Mouse (Mus musculus): Measurements from ENCODE around the gene Zfp629. TPM values are rescaled to one million over a fixed set of nuclear protein-coding genes. Genes with fewer than 3 reads are reported as not detected.

Gene Zfp629
- polyA plus RNA-seq, 1 experiment from 2014 or later: 37.9 TPM

DNA sequence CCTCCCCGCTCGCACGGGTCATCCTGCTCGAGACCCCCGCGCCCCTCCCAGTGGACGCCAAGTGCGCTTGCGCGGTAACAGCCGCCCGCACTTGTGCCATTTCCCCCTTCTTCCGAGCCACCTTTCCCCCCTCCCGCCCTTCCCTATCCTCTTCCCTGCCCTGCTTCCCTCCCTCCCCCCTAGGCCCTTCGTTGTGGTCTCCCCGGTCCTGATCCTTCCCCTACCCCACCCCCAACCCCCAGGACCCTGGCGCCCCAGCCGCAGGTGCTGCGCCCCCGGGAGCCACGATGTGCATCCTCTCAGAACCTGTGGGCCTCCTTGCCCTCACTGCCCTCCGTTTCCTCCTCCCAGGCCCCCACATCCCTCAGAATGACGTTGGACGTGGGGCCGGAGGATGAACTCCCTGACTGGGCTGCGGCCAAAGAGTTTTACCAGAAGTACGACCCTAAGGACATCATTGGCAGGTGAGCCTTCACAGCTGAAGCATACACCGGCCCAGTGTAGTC lies 42.0 kb downstream of the Zfp629 start:
- Histone ChIP-seq H3K4me2 (ENCODE audit: low read depth) (peak overlapping the region; percentile 97), H3K4me1 (ENCODE audit: control insufficient read depth, insufficient read depth, low read length) (peaks cover 8% of the 10 kb centered on the region; the same call in 1 of the 2 replicates), H3K9me3 (ENCODE audit: control insufficient read depth, low read length) (no peaks in the 10 kb centered on the region), H3K9ac (ENCODE audit: low read length) (peak overlapping the region; percentile 76), H3K27ac (ENCODE audit: low read depth, low read length) (peak overlapping the region; percentile 62; the same call in 1 of the 2 replicates), H3K4me3 (ENCODE audit: low read depth, low read length) (peak overlapping the region; percentile 86), H3K36me3 (ENCODE audit: control insufficient read depth, insufficient read depth, low read length) (peaks cover 9% of the 10 kb centered on the region), H3K27me3 (ENCODE audit: control insufficient read depth, insufficient read depth, low read length) (no peaks in the 10 kb centered on the region)
- WGBS: under 1% methylated on average over 20 of the region's 28 CpGs
- DNase-seq (ENCODE audit: low spot score) (no peak), ATAC-seq (ENCODE audit: insufficient read depth, low FRiP score, low TSS enrichment) (peak; percentile 65; the same call in 1 of the 2 replicates)

GRCm38 (mm10) chr7:127572895-127573471 lies 42.6 kb downstream of the Zfp629 start, which contains the start of gene Phkg2:
Gene Phkg2, plus strand, starts transcription at chr7:127573340.
- Histone ChIP-seq H3K4me3 (ENCODE audit: low read depth, low read length) (peak within 1 kb of the TSS; percentile 86), H3K27me3 (ENCODE audit: control insufficient read depth, insufficient read depth, low read length) (no peaks in the 10 kb centered on the region), H3K4me1 (ENCODE audit: control insufficient read depth, insufficient read depth, low read length) (peaks cover 8% of the 10 kb centered on the region; the same call in 1 of the 2 replicates), H3K27ac (ENCODE audit: low read depth, low read length) (peak within 1 kb of the TSS; percentile 62; the same call in 1 of the 2 replicates), H3K36me3 (ENCODE audit: control insufficient read depth, insufficient read depth, low read length) (peaks cover 9% of the 10 kb centered on the region), H3K4me2 (ENCODE audit: low read depth) (peak within 1 kb of the TSS; percentile 97), H3K9ac (ENCODE audit: low read length) (peak within 1 kb of the TSS; percentile 76), H3K9me3 (ENCODE audit: control insufficient read depth, low read length) (no peaks in the 10 kb centered on the region)
- DNase-seq (ENCODE audit: low spot score): peak; percentile 89
- under 1% methylated on average over 17 of the region's 17 CpGs for WGBS
- peak; percentile 97 for ATAC-seq (ENCODE audit: insufficient read depth, low FRiP score, low TSS enrichment)

- WGBS: 91% methylated on average over 6 of the region's 6 CpGs
- no peaks in the 10 kb centered on the region for H3K4me1 ChIP-seq (ENCODE audit: control insufficient read depth, insufficient read depth, low read length)
- no peak for ATAC-seq (ENCODE audit: insufficient read depth, low FRiP score, low TSS enrichment)
- H3K9me3 ChIP-seq (ENCODE audit: control insufficient read depth, low read length): no peaks in the 10 kb centered on the region
- H3K36me3 ChIP-seq (ENCODE audit: control insufficient read depth, insufficient read depth, low read length): peaks cover 18% of the 10 kb centered on the region
- H3K27me3 ChIP-seq (ENCODE audit: control insufficient read depth, insufficient read depth, low read length): no peaks in the 10 kb centered on the region
- no peak overlapping the region for H3K4me3 ChIP-seq (ENCODE audit: low read depth, low read length)
- H3K9ac ChIP-seq (ENCODE audit: low read length): no peak overlapping the region
- no peak overlapping the region for H3K4me2 ChIP-seq (ENCODE audit: low read depth)
- no peak for DNase-seq (ENCODE audit: low spot score)
- no peak overlapping the region for H3K27ac ChIP-seq (ENCODE audit: low read depth, low read length)
Measured at GRCm38 (mm10) chr7:127564381-127565150, 51.0 kb downstream of the Zfp629 start.

- Histone ChIP-seq H3K9ac (ENCODE audit: low read length) (no peak within 1 kb of the TSS), H3K27ac (ENCODE audit: low read depth, low read length) (no peak within 1 kb of the TSS), H3K9me3 (ENCODE audit: control insufficient read depth, low read length) (no peaks in the 10 kb centered on the region), H3K36me3 (ENCODE audit: control insufficient read depth, insufficient read depth, low read length) (peaks cover 31% of the 10 kb centered on the region), H3K4me1 (ENCODE audit: control insufficient read depth, insufficient read depth, low read length) (no peaks in the 10 kb centered on the region), H3K4me2 (ENCODE audit: low read depth) (no peak within 1 kb of the TSS), H3K27me3 (ENCODE audit: control insufficient read depth, insufficient read depth, low read length) (no peaks in the 10 kb centered on the region), H3K4me3 (ENCODE audit: low read depth, low read length) (no peak within 1 kb of the TSS)
- ATAC-seq (ENCODE audit: insufficient read depth, low FRiP score, low TSS enrichment) (no peak), DNase-seq (ENCODE audit: low spot score) (no peak)
- WGBS: 96% methylated on average over 5 of the region's 5 CpGs
Measured at GRCm38 (mm10) chr7:127561340-127561858, 54.2 kb downstream of the Zfp629 start, which contains the start of gene Tmem265. Gene Tmem265, plus strand, starts transcription at chr7:127561390.

- peaks cover 33% of the 10 kb centered on the region for H3K36me3 ChIP-seq (ENCODE audit: control insufficient read depth, insufficient read depth, low read length)
- H3K9me3 ChIP-seq (ENCODE audit: control insufficient read depth, low read length): no peaks in the 10 kb centered on the region
- H3K9ac ChIP-seq (ENCODE audit: low read length): no peak overlapping the region
- WGBS: 94% methylated on average over 11 of the region's 11 CpGs
- H3K27me3 ChIP-seq (ENCODE audit: control insufficient read depth, insufficient read depth, low read length): no peaks in the 10 kb centered on the region
- no peak overlapping the region for H3K27ac ChIP-seq (ENCODE audit: low read depth, low read length)
- ATAC-seq (ENCODE audit: insufficient read depth, low FRiP score, low TSS enrichment) (no peak), DNase-seq (ENCODE audit: low spot score) (no peak)
- no peaks in the 10 kb centered on the region for H3K4me1 ChIP-seq (ENCODE audit: control insufficient read depth, insufficient read depth, low read length)
- H3K4me2 ChIP-seq (ENCODE audit: low read depth): no peak overlapping the region
- no peak overlapping the region for H3K4me3 ChIP-seq (ENCODE audit: low read depth, low read length)
Measured at GRCm38 (mm10) chr7:127560580-127560979, 55.0 kb downstream of the Zfp629 start.

Other genes starting within 250 kb of the Zfp629 start
- 9.4 and 9.8 TPM in 2 replicates for gene Zfp747, start 239.7 kb downstream of the Zfp629 start, polyA plus RNA-seq (2014; fragmentation: Nextera tagmentation; extraction: Ambion mirVana)
- 6.5 and 8.9 TPM in 2 replicates for gene 9130019O22Rik, start 228.6 kb downstream of the Zfp629 start, polyA plus RNA-seq (2014; fragmentation: Nextera tagmentation; extraction: Ambion mirVana)
- gene E430018J23Rik, start 222.2 kb downstream of the Zfp629 start, polyA plus RNA-seq (2014; fragmentation: Nextera tagmentation; extraction: Ambion mirVana): 7.1 and 8.1 TPM in 2 replicates
- gene Zfp764, start 209.0 kb downstream of the Zfp629 start, polyA plus RNA-seq (2014; fragmentation: Nextera tagmentation; extraction: Ambion mirVana): 7.5 and 7.6 TPM in 2 replicates
- 31.6 and 33.9 TPM in 2 replicates for gene Zfp688, start 193.7 kb downstream of the Zfp629 start, polyA plus RNA-seq (2014; fragmentation: Nextera tagmentation; extraction: Ambion mirVana)
- gene Zfp689, start 166.6 kb downstream of the Zfp629 start, polyA plus RNA-seq (2014; fragmentation: Nextera tagmentation; extraction: Ambion mirVana): 11.7 and 16.4 TPM in 2 replicates
- 55.5 and 71.8 TPM in 2 replicates for gene Prr14, start 156.2 kb downstream of the Zfp629 start, polyA plus RNA-seq (2014; fragmentation: Nextera tagmentation; extraction: Ambion mirVana)
- gene Fbrs, start 136.6 kb downstream of the Zfp629 start, polyA plus RNA-seq (2014; fragmentation: Nextera tagmentation; extraction: Ambion mirVana): 15.4 and 17.1 TPM in 2 replicates
- 58.3 and 66.0 TPM in 2 replicates for gene Srcap, start 103.8 kb downstream of the Zfp629 start, polyA plus RNA-seq (2014; fragmentation: Nextera tagmentation; extraction: Ambion mirVana)
- gene Gm42715, start 96.2 kb downstream of the Zfp629 start, polyA plus RNA-seq (2014; fragmentation: Nextera tagmentation; extraction: Ambion mirVana): 18.4 TPM in 2 replicates
- gene Tmem265, start 54.4 kb downstream of the Zfp629 start, polyA plus RNA-seq (2014; fragmentation: Nextera tagmentation; extraction: Ambion mirVana): 6.9 and 9.2 TPM in 2 replicates
- gene Phkg2, start 42.5 kb downstream of the Zfp629 start, polyA plus RNA-seq (2014; fragmentation: Nextera tagmentation; extraction: Ambion mirVana): 45.1 and 55.1 TPM in 2 replicates
- 12.2 and 12.8 TPM in 2 replicates for gene Ccdc189, start 27.2 kb downstream of the Zfp629 start, polyA plus RNA-seq (2014; fragmentation: Nextera tagmentation; extraction: Ambion mirVana)
- gene Rnf40, start 27.0 kb downstream of the Zfp629 start, polyA plus RNA-seq (2014; fragmentation: Nextera tagmentation; extraction: Ambion mirVana): 45.3 and 50.9 TPM in 2 replicates
- 54.5 and 55.5 TPM in 2 replicates for gene Bcl7c, start 93.1 kb upstream of the Zfp629 start, polyA plus RNA-seq (2014; fragmentation: Nextera tagmentation; extraction: Ambion mirVana)
- 6.0 and 8.8 TPM in 2 replicates for gene Ctf1, start 96.9 kb upstream of the Zfp629 start, polyA plus RNA-seq (2014; fragmentation: Nextera tagmentation; extraction: Ambion mirVana)
- gene Ctf2, start 116.4 kb upstream of the Zfp629 start, polyA plus RNA-seq (2014; fragmentation: Nextera tagmentation; extraction: Ambion mirVana): 0.18 TPM in 1 of 2 replicates, not detected in the other
- gene Fbxl19, start 128.7 kb upstream of the Zfp629 start, polyA plus RNA-seq (2014; fragmentation: Nextera tagmentation; extraction: Ambion mirVana): 6.7 and 7.7 TPM in 2 replicates
- gene Orai3, start 154.0 kb upstream of the Zfp629 start, polyA plus RNA-seq (2014; fragmentation: Nextera tagmentation; extraction: Ambion mirVana): 5.5 and 6.5 TPM in 2 replicates
- gene Setd1a, start 160.9 kb upstream of the Zfp629 start, polyA plus RNA-seq (2014; fragmentation: Nextera tagmentation; extraction: Ambion mirVana): 27.2 and 28.5 TPM in 2 replicates
- not detected in 2 replicates for gene Gm49388, start 169.8 kb upstream of the Zfp629 start, polyA plus RNA-seq (2014; fragmentation: Nextera tagmentation; extraction: Ambion mirVana)
- 7.1 and 8.3 TPM in 2 replicates for gene Hsd3b7, start 184.8 kb upstream of the Zfp629 start, polyA plus RNA-seq (2014; fragmentation: Nextera tagmentation; extraction: Ambion mirVana)
- 10.4 and 10.7 TPM in 2 replicates for gene Stx4a, start 208.5 kb upstream of the Zfp629 start, polyA plus RNA-seq (2014; fragmentation: Nextera tagmentation; extraction: Ambion mirVana)
- gene Stx1b, start 208.8 kb upstream of the Zfp629 start, polyA plus RNA-seq (2014; fragmentation: Nextera tagmentation; extraction: Ambion mirVana): 7.8 and 8.1 TPM in 2 replicates